ENCODE assay signal across 28 mouse cellular contexts in the genomic region with DNA sequence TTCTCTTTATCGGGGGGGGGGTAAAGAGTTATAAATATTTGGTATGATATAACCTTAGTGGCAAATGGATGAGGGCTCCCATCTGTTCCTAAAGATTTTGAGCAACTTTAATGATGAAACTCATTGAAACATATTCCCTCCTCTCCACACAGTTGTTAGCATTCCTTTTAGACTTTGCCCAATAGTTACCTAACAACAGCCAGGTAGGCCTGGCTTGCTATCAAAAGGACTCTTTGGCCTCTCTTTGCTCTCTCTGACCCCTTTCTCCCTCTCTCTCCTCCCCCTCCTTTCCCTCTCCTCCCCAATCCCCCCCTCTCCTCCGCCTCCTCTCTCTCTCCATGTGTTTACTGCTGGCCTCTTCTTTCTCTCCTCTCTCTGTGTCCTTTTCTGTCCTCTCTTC. TPM values are rescaled to one million over a fixed set of nuclear protein-coding genes. Genes with fewer than 3 reads are reported as not detected.
DNase-seq lines count a peak whose midpoint lies in the region; ATAC-seq and TF ChIP-seq lines count a peak whose summit lies in the region.
"Had no signal": no experiment of that assay in that cellular context is flagged by ENCODE, and none has a peak within 500 bp of the region (broad histone marks: within the 10 kb centered on the region; RNA-seq: fewer than 3 reads in every experiment).

No protein-coding gene starts in this region.

- no peak overlapping the region for H3K4me3 ChIP-seq in liver, embryonic 13.5 days (replicated peaks)
- H3K4me3 ChIP-seq in liver, embryonic 11.5 days (ENCODE audit: low read depth, low read length), result no peak overlapping the region
- no peak overlapping the region for H3K4me3 ChIP-seq in lung, postnatal 0 days (ENCODE audit: low read depth, low read length)
- H3K4me3 ChIP-seq in liver, postnatal 0 days (ENCODE audit: low read depth, low read length), result no peak overlapping the region
- H3K4me3 ChIP-seq: embryonic facial prominence, embryonic 10.5 days; embryonic facial prominence, embryonic 12.5 days; forebrain, embryonic 13.5 days had no signal

- no peaks in the 10 kb centered on the region for H3K4me1 ChIP-seq in liver, embryonic 13.5 days (replicated peaks)
- H3K4me1 ChIP-seq in liver, embryonic 11.5 days (replicated peaks; ENCODE audit: control insufficient read depth, insufficient read depth, low read length), result no peaks in the 10 kb centered on the region
- no peaks in the 10 kb centered on the region for H3K4me1 ChIP-seq in lung, postnatal 0 days (ENCODE audit: insufficient read depth, low read depth, low read length)
- 0 out of 2 replicates have a peak, but pooled peaks cover 3% of the 10 kb centered on the region for H3K4me1 ChIP-seq in liver, postnatal 0 days (ENCODE audit: insufficient read depth)
- H3K4me1 ChIP-seq: embryonic facial prominence, embryonic 10.5 days; embryonic facial prominence, embryonic 12.5 days had no signal

- H3K4me2 ChIP-seq in liver, embryonic 13.5 days, result no peak overlapping the region
- no peak overlapping the region for H3K4me2 ChIP-seq in liver, embryonic 11.5 days
- H3K4me2 ChIP-seq in lung, postnatal 0 days (replicated peaks; ENCODE audit: low read depth, low read length), result no peak overlapping the region
- no peak overlapping the region for H3K4me2 ChIP-seq in liver, postnatal 0 days (ENCODE audit: low read depth, low read length)
- H3K4me2 ChIP-seq: embryonic facial prominence, embryonic 12.5 days; forebrain, embryonic 13.5 days had no signal

- peak; percentile 53; the same call in 1 of the 2 replicates for ATAC-seq in liver, embryonic 13.5 days (ENCODE audit: low read depth)
- no peak for ATAC-seq in liver, embryonic 11.5 days (replicated peaks; ENCODE audit: low FRiP score)
- ATAC-seq in lung, postnatal 0 days, result no peak
- ATAC-seq in liver, postnatal 0 days, result peak; percentile 90
- ATAC-seq: activated CD4-positive, CD25-positive, alpha-beta regulatory T cell, adult 4 months; CD4-positive, CD25-positive, alpha-beta regulatory T cell, adult 4 months; forebrain, embryonic 13.5 days; Patski had no signal

- intact Hi-C loops in heart, postnatal 14 days (cut with DNase I), result no loop called here

- no peaks in the 10 kb centered on the region for H3K27me3 ChIP-seq in liver, embryonic 13.5 days
- no peaks in the 10 kb centered on the region for H3K27me3 ChIP-seq in liver, embryonic 11.5 days (replicated peaks; ENCODE audit: control insufficient read depth, insufficient read depth, low read length)
- no peaks in the 10 kb centered on the region for H3K27me3 ChIP-seq in lung, postnatal 0 days (replicated peaks; ENCODE audit: insufficient read depth, low read length)
- H3K27me3 ChIP-seq in liver, postnatal 0 days (ENCODE audit: insufficient read depth, low read length), result no peaks in the 10 kb centered on the region
- H3K27me3 ChIP-seq: embryonic facial prominence, embryonic 12.5 days; forebrain, embryonic 13.5 days had no signal

- H3K9me3 ChIP-seq in liver, embryonic 13.5 days (replicated peaks), result no peaks in the 10 kb centered on the region
- H3K9me3 ChIP-seq in liver, embryonic 11.5 days (ENCODE audit: control insufficient read depth, low read length), result no peaks in the 10 kb centered on the region
- no peaks in the 10 kb centered on the region for H3K9me3 ChIP-seq in lung, postnatal 0 days (ENCODE audit: low read length)
- no peaks in the 10 kb centered on the region for H3K9me3 ChIP-seq in liver, postnatal 0 days (ENCODE audit: low read length)
- H3K9me3 ChIP-seq: embryonic facial prominence, embryonic 10.5 days; embryonic facial prominence, embryonic 12.5 days; forebrain, embryonic 13.5 days; G1E had no signal

- H3K36me3 ChIP-seq in liver, embryonic 13.5 days, result no peaks in the 10 kb centered on the region
- no peaks in the 10 kb centered on the region for H3K36me3 ChIP-seq in liver, embryonic 11.5 days (ENCODE audit: control insufficient read depth, insufficient read depth, low read length)
- no peaks in the 10 kb centered on the region for H3K36me3 ChIP-seq in lung, postnatal 0 days (ENCODE audit: insufficient read depth, low read length)
- no peaks in the 10 kb centered on the region for H3K36me3 ChIP-seq in liver, postnatal 0 days (replicated peaks; ENCODE audit: insufficient read depth, low read length)
- H3K36me3 ChIP-seq: embryonic facial prominence, embryonic 10.5 days; embryonic facial prominence, embryonic 12.5 days; G1E had no signal

- no peak overlapping the region for H3K27ac ChIP-seq in liver, embryonic 13.5 days
- H3K27ac ChIP-seq in liver, embryonic 11.5 days (ENCODE audit: low read depth, low read length), result no peak overlapping the region
- H3K27ac ChIP-seq in lung, postnatal 0 days (ENCODE audit: low read length), result no peak overlapping the region
- H3K27ac ChIP-seq in liver, postnatal 0 days (ENCODE audit: low read depth), result peak overlapping the region; percentile 0; the same call in 1 of the 2 replicates
- H3K27ac ChIP-seq: embryonic facial prominence, embryonic 10.5 days; embryonic facial prominence, embryonic 12.5 days; forebrain, embryonic 13.5 days had no signal

- DNase-seq in heart, adult 11 months, result peak; percentile 8
- no peak for DNase-seq in heart, postnatal 14 days
- DNase-seq in liver, embryonic 13.5 days, result no peak
- no peak for DNase-seq in liver, embryonic 11.5 days (ENCODE audit: low spot score)
- DNase-seq in lung, postnatal 0 days (ENCODE audit: low spot score), result peak; percentile 48
- no peak for DNase-seq in lung, postnatal 14 days
- DNase-seq in liver, postnatal 0 days, result peak; percentile 15
- DNase-seq in spleen, postnatal 36 days (ENCODE audit: low spot score in 2 of 2), result no peak
- DNase-seq: adrenal gland, adult 8-10 months; adrenal gland, postnatal 14 days; adrenal gland, postnatal 36 days; B cell, adult 2 months; cerebellum, adult 11-12 months; cerebellum, adult 2 months; cerebellum, adult 9-10 months; cerebellum, postnatal 10 days; cerebellum, postnatal 25 days had no signal

- no peak for TF ChIP-seq EP300 in lung, postnatal 0 days (IDR thresholded peaks at IDR 0.05)
- no peak for TF ChIP-seq EP300 in liver, postnatal 0 days (IDR thresholded peaks at IDR 0.05; ENCODE audit: low read depth)

- no peak overlapping the region for H3K9ac ChIP-seq in liver, embryonic 13.5 days
- no peak overlapping the region for H3K9ac ChIP-seq in liver, embryonic 11.5 days (ENCODE audit: low read depth, low read length)
- no peak overlapping the region for H3K9ac ChIP-seq in lung, postnatal 0 days (replicated peaks; ENCODE audit: low read depth)
- H3K9ac ChIP-seq in liver, postnatal 0 days (replicated peaks), result no peak overlapping the region
- H3K9ac ChIP-seq: embryonic facial prominence, embryonic 12.5 days; forebrain, embryonic 13.5 days had no signal

- WGBS in liver, embryonic 13.5 days (ENCODE audit: insufficient replicate concordance), result 64% methylated on average over 2 of the region's 2 CpGs
- 81% methylated on average over 2 of the region's 2 CpGs for WGBS in liver, embryonic 11.5 days
- 69% methylated on average over 2 of the region's 2 CpGs for WGBS in lung, postnatal 0 days
- 63% methylated on average over 2 of the region's 2 CpGs for WGBS in liver, postnatal 0 days (ENCODE audit: insufficient replicate concordance)

- TF ChIP-seq CTCF in lung, postnatal 0 days (IDR thresholded peaks at IDR 0.05), result no peak
- TF ChIP-seq CTCF in liver, postnatal 0 days (IDR thresholded peaks at IDR 0.05; ENCODE audit: low read depth), result no peak

RNA-seq across cellular contexts. Expression of gene Krt25, which starts 8.2 kb away (rescaled TPM):
- total RNA-seq in heart, postnatal 14 days (2021), result not detected
- not detected in 2 replicates for polyA plus RNA-seq in liver, embryonic 13.5 days (2015; fragmentation: Nextera tagmentation; extraction: Ambion mirVana)
- polyA plus RNA-seq in liver, embryonic 11.5 days (2014; fragmentation: Nextera tagmentation; extraction: Ambion mirVana), result not detected in 2 replicates
- 0.11 and 0.15 TPM in 2 replicates for polyA plus RNA-seq in lung, postnatal 0 days (2015; fragmentation: Nextera tagmentation; extraction: Ambion mirVana)
- polyA plus RNA-seq in liver, postnatal 0 days (2015; fragmentation: Nextera tagmentation; extraction: Ambion mirVana), result 0.11 and 0.14 TPM in 2 replicates
- total RNA-seq: adrenal gland, adult 18-20 months; adrenal gland, adult 8-10 months; adrenal gland, postnatal 14 days; adrenal gland, postnatal 36 days; G1E had no signal
- polyA plus RNA-seq: activated CD4-positive, CD25-positive, alpha-beta regulatory T cell, adult 4 months; CD4-positive, CD25-positive, alpha-beta regulatory T cell, adult 4 months; embryonic facial prominence, embryonic 10.5 days; embryonic facial prominence, embryonic 12.5 days; forebrain, embryonic 11.5 days; forebrain, embryonic 13.5 days; G1E; Patski had no signal

RNA-seq across cellular contexts. Expression of gene Krt26, which starts 23.2 kb away (rescaled TPM):
- total RNA-seq in heart, postnatal 14 days (2021), result not detected
- not detected in 2 replicates for polyA plus RNA-seq in liver, embryonic 13.5 days (2015; fragmentation: Nextera tagmentation; extraction: Ambion mirVana)
- polyA plus RNA-seq in liver, embryonic 11.5 days (2014; fragmentation: Nextera tagmentation; extraction: Ambion mirVana), result not detected in 2 replicates
- not detected in 2 replicates for polyA plus RNA-seq in lung, postnatal 0 days (2015; fragmentation: Nextera tagmentation; extraction: Ambion mirVana)
- polyA plus RNA-seq in liver, postnatal 0 days (2015; fragmentation: Nextera tagmentation; extraction: Ambion mirVana), result not detected in 2 replicates
- total RNA-seq: adrenal gland, adult 18-20 months; adrenal gland, adult 8-10 months; adrenal gland, postnatal 14 days; adrenal gland, postnatal 36 days; CH12.LX had no signal
- polyA plus RNA-seq: activated CD4-positive, CD25-positive, alpha-beta regulatory T cell, adult 4 months; CD4-positive, CD25-positive, alpha-beta regulatory T cell, adult 4 months; embryonic facial prominence, embryonic 12.5 days; forebrain, embryonic 11.5 days; G1E; Patski had no signal

RNA-seq across cellular contexts. Expression of gene Krt24, which starts 29.5 kb away (rescaled TPM):
- total RNA-seq in heart, postnatal 14 days (2021), result not detected
- not detected in 2 replicates for polyA plus RNA-seq in liver, embryonic 13.5 days (2015; fragmentation: Nextera tagmentation; extraction: Ambion mirVana)
- polyA plus RNA-seq in liver, embryonic 11.5 days (2014; fragmentation: Nextera tagmentation; extraction: Ambion mirVana), result not detected in 2 replicates
- not detected in 2 replicates for polyA plus RNA-seq in lung, postnatal 0 days (2015; fragmentation: Nextera tagmentation; extraction: Ambion mirVana)
- polyA plus RNA-seq in liver, postnatal 0 days (2015; fragmentation: Nextera tagmentation; extraction: Ambion mirVana), result not detected in 2 replicates
- total RNA-seq: adrenal gland, adult 18-20 months; adrenal gland, adult 8-10 months; adrenal gland, postnatal 14 days; adrenal gland, postnatal 36 days; CH12.LX; G1E had no signal
- polyA plus RNA-seq: activated CD4-positive, CD25-positive, alpha-beta regulatory T cell, adult 4 months; CD4-positive, CD25-positive, alpha-beta regulatory T cell, adult 4 months; cortical plate, adult 2 months; embryonic facial prominence, embryonic 10.5 days; forebrain, embryonic 11.5 days; forebrain, embryonic 13.5 days; G1E; Patski had no signal

RNA-seq across cellular contexts. Expression of gene Krt27, which starts 36.3 kb away (rescaled TPM):
- total RNA-seq in heart, postnatal 14 days (2021), result not detected
- polyA plus RNA-seq in liver, embryonic 13.5 days (2015; fragmentation: Nextera tagmentation; extraction: Ambion mirVana), result not detected in 2 replicates
- polyA plus RNA-seq in liver, embryonic 11.5 days (2014; fragmentation: Nextera tagmentation; extraction: Ambion mirVana), result not detected in 2 replicates
- polyA plus RNA-seq in lung, postnatal 0 days (2015; fragmentation: Nextera tagmentation; extraction: Ambion mirVana), result not detected in 2 replicates
- not detected in 2 replicates for polyA plus RNA-seq in liver, postnatal 0 days (2015; fragmentation: Nextera tagmentation; extraction: Ambion mirVana)
- total RNA-seq: adrenal gland, adult 18-20 months; adrenal gland, adult 8-10 months; adrenal gland, postnatal 14 days; adrenal gland, postnatal 36 days; CH12.LX; G1E had no signal
- polyA plus RNA-seq: CD4-positive, CD25-positive, alpha-beta regulatory T cell, adult 4 months; cerebellum, adult 2 months; cortical plate, adult 2 months; embryonic facial prominence, embryonic 12.5 days; forebrain, embryonic 11.5 days; forebrain, embryonic 13.5 days; G1E; Patski had no signal

Comparison
In these comparisons a context has a peak if more than half of its experiments do, and no peak if none do; other contexts are left out.
1. DNase-seq: peak in heart, adult 11 months (single experiment), lung, postnatal 0 days (single experiment) and liver, postnatal 0 days (single experiment); none in heart, postnatal 14 days (0 of 2), liver, embryonic 13.5 days (single experiment), liver, embryonic 11.5 days (single experiment), lung, postnatal 14 days (single experiment) and spleen, postnatal 36 days (0 of 2).
2. ATAC-seq: peak in liver, embryonic 13.5 days (single experiment) and liver, postnatal 0 days (single experiment); none in liver, embryonic 11.5 days (single experiment) and lung, postnatal 0 days (single experiment).